Mouse (Mus musculus) frontal cortex, postnatal 10 days (tissue): ENCODE measurements around the gene Uvrag.

Source experiments
- DNase-seq, 2 experiments: peaks; one replicate each; pipeline ENCODE4 v3.0.0; 2022; ENCODE audit warnings: low spot score in 2 of 2, mixed read lengths in 1 of 2

Gene Uvrag

GRCm38 (mm10) chr7:99060476-99060875 lies 80.5 kb downstream of the Uvrag start:
- no peak for DNase-seq

- no peak for DNase-seq
These were observed 81.0 kb downstream of the Uvrag start for GRCm38 (mm10) chr7:99059934-99060333.

DNA sequence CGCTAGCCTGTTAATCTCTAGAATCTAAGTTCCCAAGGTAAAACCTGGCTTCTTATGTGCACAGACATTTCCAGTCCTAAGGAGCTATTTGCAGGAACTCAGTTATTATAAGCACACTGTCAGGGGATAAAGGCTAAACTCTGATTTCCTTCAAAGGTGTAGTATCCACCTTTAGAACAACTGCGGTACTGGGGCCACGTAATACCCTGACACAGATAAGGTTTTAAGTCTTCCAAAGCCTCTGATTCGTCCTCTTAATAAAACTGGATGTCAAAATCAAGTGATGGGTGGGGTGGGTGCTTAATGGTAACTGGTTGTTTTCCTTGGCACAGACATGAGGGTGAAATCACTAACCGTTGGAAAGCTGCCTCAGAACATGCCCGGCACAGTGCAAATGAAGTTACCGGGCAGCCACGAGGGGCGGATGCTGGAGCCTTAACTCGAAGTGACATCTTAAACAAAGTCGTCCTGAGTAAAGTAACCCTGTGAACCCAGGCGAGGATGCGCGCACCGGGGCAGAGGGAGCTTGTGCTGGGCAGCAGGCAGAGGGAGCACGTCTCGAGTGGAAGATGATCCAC lies 83.8 kb downstream of the Uvrag start:
- DNase-seq: no peak

DNA sequence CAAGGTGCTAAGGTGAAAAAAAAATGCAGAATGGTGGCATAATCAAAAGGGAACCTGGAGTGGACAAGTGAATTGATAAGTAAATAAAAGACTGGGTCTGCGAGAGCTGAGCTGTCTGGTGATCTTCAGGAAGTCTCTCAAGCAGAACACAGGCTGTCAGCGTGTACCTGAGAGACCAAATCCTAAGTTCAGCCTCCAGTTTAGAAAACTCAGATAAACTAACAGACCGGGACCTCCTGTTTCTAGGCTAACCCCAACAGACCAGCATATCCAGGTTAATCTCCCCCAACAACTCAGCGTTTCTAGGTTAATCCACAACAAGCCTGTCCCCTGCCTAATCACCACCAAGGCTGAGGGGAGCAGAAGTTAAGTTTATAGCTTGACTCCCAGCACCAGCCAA lies 87.3 kb downstream of the Uvrag start:
- no peak for DNase-seq

DNA sequence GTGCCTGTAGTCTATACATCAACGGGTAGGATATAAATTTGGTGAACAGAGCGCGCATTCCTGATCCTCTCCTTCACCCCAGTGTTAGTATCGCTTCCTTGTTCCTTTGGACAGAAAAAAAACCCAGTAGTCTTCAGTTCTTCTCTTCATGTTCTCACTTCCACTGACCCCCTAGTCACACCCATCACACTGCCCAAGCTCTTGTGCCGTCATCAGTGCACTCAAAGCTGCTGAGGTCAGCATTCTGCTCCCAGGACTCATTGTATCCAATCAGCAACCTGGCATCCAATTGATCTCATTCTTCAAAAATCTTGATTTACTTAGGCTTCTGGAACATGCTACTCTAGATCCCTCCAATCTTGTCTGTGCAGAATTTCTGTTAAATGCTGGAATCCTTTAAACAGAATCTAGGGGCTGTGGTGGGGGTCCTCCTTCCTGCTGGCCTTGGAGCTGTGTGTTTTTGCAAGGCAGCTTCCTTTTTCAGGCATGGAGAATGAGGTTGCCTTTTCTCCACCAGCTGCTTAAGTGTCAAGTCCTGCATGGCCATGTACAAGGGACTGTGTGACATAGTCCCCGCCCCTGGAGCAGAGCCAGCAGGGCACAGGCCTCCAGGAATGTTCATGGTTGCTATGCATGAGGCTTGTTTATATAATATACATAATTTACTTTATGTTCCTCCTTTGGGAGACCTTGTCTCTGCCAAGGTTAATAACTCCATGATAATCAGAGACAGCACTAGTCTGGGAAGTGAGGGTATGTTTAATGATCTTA lies 88.3 kb downstream of the Uvrag start:
- DNase-seq: no peak

DNA sequence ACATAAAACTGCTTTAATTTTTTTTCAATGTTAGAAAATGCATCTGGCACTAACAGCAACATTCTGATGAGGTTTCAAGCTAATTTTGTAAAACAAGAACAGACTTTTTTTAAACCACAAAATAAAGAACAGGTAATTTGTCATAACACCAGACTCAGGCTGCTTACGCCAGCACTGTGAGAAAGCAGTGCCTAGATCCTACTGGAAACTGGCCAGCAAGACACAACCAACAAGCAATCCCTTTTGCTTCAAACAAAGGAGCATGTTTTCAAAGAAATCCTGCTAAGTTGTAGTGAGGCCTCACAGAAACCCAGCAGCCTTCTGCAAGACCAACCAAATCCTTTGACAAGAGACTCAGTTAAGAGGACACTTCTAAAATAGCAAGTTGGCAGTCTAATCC lies 90.1 kb downstream of the Uvrag start:
- DNase-seq: no peak

DNA sequence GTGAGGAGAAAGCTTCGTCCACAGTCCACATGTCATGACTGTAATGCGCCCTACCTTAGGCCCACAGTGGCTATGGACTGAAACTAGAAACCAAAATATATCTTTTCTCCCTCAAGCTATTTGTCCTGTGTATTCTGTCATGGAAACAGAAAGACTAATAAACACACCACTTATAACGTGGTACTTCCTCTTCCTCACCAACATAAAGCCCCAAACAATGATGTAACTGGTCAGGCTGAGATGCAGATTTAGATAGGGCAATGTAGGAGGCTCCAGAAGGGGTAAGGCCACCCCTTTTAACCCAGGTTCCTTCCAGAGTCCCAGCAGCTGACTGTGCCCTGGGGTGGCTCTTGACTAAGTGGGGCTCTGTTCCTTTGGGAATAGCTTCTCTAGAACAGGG lies 91.0 kb downstream of the Uvrag start:
- DNase-seq: no peak

DNA sequence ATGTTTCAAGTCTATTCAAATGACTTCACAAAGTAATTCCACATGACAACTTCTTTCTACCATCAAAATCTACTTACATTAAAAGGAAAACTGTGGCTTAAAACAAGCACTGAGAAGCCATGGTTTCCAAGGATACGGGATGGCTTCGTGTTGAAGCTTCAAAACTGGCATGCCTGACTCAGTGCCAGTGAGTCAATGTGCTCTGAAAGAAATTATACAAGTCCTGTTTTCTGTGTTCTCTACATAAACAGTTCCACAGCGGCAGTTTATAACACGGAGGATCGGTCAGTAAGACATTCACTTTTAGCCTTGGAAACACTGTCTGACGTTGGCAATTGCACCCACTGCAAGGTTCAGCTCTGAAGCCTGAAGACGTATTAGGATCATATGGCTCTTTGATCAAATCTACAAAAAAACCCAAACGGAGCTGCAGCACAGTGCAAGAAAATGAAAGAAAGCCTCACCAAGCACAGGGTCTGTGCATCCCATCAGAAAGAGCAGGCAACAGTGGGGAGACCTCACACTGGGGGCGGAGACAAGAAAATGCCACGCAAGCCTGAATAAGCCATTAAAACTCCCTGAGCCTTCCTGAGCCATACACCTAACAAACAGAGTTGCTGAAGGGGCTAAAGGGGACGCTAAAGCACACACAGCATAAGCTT lies 94.3 kb downstream of the Uvrag start:
- no peak for DNase-seq

DNA sequence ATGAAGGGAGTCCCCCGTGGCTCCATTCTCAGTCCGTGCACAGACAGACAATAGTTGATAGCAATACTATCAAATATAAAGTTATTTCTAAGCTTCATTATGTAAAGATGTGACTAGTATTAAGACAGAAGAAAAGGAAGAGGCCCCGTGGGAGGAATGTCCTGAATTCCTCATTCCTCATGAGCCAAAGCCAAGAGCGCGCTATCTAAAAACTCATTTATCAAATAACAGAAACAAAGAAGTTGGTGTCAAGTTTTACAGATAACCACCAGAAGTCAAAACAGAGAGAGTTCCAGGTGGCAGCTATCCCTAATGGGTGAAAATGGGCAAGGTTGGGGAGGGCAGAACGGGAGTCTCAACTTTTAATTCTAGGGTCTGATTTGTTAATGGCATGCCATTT lies 95.4 kb downstream of the Uvrag start:
- DNase-seq: no peak

DNA sequence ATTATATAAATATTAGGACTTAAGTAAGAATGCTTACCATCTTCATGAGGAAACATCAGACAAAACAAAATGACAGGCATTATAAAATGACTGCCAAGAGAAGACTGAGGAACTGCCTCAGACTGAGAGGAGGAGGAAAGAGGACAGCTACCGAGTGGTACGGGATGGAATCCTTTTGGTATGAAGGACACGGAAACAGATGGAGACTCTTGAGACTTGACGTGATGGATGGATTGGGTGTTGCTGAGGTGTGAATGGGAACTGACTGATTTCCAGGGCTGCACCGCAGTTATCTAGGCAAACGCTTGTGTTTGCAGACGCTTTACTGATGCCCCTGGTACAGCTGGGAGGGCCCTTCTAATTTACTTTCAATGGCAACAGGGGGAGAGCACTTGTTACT lies 97.0 kb downstream of the Uvrag start:
- DNase-seq: no peak

- no peak for DNase-seq
These were observed 97.6 kb downstream of the Uvrag start for GRCm38 (mm10) chr7:99043322-99043721.

GRCm38 (mm10) chr7:99041818-99042217 lies 99.1 kb downstream of the Uvrag start:
- DNase-seq: no peak

DNA sequence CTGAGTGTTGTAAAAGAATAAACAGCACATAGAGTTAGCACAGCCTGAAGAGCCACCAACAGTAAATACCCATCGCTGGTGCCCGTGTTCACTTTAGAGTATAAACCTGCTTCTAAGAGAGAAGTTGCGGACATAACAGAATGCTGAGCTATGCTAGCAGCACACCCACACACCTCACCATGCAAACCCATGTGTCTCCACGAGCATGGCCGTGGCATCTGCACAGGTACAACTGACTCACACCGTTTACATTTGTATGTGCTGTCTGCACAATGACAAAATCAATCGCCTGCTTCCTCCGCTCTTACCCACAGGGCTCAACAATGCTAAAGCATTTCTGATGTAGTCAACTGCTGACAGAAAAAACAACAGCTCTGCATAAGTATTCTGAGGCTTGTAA lies 101.0 kb downstream of the Uvrag start:
- no peak for DNase-seq

DNA sequence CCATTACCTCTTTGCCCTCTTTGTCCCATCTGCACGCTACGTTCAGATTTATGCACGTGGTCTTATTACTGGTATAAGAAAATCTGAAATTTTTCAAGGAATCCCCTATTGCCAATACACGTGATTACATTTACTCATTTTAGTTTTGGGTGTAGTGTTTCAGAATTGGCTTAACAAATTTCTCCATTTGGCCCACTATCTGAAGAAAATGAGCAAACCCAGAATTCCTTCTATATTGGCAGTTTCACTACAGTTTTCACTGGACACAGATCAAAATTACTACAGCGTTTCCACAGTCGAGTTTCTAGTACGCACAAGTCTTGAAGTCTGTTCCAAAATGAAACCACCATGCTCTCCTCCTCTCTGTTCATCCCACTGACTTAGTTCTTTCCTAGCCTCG lies 104.7 kb downstream of the Uvrag start:
- DNase-seq: no peak

DNA sequence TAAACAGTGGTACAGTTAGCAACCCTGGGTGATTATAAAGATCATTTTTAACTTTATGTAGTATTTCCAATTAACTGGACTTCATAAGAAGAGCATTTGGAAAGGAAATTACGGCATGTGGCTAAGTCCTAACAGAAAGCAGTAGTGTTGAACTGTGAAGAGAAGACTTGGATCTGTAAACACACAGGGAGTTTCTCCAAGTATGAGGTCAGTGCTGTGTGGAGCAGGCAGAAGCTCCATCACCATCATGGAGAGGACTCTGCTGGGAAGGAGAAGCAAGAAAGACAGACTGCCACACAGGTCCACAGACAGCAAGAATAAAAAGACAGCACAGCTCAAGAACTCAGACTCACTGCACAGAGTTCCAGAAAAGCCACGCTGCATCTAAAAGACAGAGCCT lies 106.0 kb downstream of the Uvrag start:
- DNase-seq: no peak

DNA sequence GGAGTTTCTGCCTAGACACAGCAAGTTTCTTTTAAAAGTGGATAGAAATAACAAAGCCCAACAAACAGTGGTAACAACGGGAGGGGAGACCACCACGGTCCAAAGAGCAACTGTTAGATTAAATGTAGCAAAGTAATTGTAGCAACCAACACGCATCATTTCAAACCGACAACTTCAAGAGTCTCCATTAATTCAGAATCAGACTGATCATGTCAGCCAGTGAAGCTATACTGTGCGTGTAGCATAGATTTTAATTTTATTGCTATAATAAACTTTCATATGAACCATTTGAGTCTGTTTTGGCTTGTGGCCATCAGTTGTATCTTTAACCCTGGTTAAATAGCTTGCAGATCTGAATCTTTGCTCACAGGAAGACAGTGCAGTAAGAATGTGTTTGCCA lies 107.1 kb downstream of the Uvrag start:
- DNase-seq: no peak

GRCm38 (mm10) chr7:99033314-99033713 lies 107.6 kb downstream of the Uvrag start:
- DNase-seq: no peak

DNA sequence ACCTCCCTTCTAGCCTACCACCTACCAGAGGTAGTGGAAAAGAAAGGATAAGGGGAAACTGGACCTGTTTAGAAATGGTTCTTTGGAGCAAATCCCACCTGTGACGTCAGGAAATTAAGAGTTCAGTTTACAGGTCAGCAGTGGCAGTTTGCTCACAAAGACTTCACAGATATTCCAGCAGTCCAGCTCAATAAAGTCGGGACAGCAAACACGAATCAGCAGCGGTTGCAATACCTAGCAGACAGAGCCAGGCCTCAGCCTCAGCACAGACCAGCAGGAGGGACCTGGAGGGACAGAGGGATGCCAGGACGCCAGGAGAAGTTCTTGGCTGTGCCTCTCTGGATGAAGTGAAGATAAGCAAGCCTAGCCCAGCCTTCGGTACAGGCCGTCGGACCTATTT lies 108.9 kb downstream of the Uvrag start:
- DNase-seq: no peak

DNA sequence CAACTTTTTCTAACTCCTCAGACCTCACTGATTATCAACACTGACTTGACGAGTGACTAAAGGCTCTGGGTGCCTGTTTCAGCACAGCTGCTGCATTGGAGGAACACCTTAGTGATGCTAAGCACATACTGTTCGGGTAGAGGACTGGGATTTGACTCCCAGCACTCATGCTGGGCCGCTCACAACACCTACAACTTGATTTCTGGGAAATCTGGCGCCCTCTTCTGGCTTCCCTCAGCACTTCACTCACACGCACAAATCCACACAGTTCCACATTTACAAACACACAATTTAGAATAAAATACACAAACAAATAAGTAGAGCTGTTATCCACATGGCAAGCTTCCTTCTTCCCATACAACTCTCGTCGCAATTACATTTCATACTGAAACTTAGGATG lies 112.8 kb downstream of the Uvrag start:
- no peak for DNase-seq

DNA sequence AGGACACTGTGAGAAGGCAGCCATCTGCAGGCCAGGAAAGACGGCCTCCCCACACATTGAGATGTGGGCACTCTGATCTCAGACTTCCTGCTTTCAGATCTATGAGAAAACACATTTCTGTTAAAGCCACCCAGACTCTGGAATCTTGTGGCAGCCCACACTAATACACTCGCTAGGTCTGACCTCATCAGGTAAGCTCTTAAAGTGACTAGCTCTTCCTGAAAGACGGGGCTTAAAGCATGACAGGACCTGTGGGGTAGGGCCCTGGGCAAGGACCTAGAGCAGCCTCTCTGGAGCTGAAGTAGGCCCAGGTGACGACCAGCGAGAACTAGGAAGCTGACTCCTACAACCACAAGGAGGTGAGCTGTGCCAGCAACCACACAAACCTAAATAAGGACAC lies 113.8 kb downstream of the Uvrag start:
- DNase-seq: no peak

- no peak for DNase-seq
These were observed 115.0 kb downstream of the Uvrag start for GRCm38 (mm10) chr7:99025989-99026388.

- DNase-seq: no peak
These were observed 115.7 kb downstream of the Uvrag start for GRCm38 (mm10) chr7:99025265-99025664.

DNA sequence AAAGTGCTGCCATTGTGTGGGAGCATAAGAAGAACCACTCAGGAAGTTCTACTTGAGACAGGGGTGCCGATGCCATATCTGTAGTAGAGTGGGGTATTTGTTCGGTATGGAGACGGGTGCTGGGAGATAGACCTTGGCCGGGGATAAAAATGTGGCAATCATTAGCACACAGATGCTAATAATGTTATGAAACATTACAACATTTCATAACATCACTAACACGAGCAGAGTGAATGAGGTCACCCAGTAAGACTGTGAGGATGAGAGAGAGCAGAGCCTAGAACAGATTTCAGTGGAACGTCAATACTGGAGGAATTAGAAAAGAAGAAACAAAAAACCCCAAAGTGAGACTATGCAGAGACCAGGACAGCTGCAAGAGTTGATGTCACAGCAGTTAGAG lies 116.2 kb downstream of the Uvrag start:
- DNase-seq: no peak
